Mouse (Mus musculus): ENCODE measurements around the gene AC131692.1.

Gene AC131692.1

GRCm38 (mm10) chr19:6067724-6068415 is 26.3 kb upstream of the AC131692.1 start, which contains the start of gene Tm7sf2:
Gene Tm7sf2 (minus strand): TSS chr19:6068373.
- DNase-seq (ENCODE audit: low read depth, low spot score) = peak; percentile 82

- no peak for DNase-seq (ENCODE audit: low read depth, low spot score)
Measured at GRCm38 (mm10) chr19:6068951-6069350, 25.3 kb upstream of the AC131692.1 start.

GRCm38 (mm10) chr19:6069851-6070250 is 24.4 kb upstream of the AC131692.1 start:
- DNase-seq (ENCODE audit: low read depth, low spot score) = no peak

- no peak for DNase-seq (ENCODE audit: low read depth, low spot score)
Measured at GRCm38 (mm10) chr19:6070571-6071250, 23.5 kb upstream of the AC131692.1 start.

DNA sequence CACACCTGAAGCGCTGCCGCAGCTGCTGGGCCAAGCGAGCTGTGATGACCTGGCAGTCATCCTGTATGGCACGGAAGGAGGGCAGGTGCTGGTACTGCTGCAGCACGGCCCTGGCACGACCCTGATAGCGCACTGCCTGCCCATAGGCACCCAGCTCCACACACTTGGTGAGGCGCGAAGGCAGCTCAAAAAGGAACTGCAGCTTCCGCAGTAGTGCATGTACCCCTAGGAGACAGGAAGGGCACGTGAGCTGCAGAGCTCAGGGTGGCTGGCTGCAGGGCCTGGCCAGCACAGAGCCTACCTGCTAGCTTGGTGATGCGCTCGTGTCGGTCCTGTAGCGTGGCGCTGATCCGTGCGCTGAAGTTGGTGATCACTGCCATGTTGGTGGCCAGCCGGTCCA is 23.0 kb upstream of the AC131692.1 start:
- no peak for DNase-seq (ENCODE audit: low read depth, low spot score)

DNA sequence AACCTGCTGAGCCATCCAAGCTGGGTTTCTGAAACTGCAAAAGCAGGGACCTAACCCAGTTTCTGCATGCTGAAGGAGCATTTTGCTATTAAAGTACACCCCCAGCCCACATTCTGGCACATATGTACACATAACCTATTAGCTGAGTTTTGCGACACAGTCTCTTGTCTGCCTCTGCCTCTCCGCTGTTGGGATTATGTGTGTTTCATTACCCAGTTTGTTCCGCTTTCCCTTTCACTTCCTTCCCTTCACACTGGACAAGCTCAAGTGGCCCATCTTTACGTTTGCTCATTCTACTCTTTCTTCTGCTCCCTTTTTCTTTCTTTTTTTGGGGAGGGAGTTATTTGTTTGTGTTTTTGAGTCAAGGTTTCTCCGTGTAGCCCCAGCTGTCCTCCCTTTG is 20.3 kb upstream of the AC131692.1 start:
- DNase-seq (ENCODE audit: low read depth, low spot score) = no peak

DNA sequence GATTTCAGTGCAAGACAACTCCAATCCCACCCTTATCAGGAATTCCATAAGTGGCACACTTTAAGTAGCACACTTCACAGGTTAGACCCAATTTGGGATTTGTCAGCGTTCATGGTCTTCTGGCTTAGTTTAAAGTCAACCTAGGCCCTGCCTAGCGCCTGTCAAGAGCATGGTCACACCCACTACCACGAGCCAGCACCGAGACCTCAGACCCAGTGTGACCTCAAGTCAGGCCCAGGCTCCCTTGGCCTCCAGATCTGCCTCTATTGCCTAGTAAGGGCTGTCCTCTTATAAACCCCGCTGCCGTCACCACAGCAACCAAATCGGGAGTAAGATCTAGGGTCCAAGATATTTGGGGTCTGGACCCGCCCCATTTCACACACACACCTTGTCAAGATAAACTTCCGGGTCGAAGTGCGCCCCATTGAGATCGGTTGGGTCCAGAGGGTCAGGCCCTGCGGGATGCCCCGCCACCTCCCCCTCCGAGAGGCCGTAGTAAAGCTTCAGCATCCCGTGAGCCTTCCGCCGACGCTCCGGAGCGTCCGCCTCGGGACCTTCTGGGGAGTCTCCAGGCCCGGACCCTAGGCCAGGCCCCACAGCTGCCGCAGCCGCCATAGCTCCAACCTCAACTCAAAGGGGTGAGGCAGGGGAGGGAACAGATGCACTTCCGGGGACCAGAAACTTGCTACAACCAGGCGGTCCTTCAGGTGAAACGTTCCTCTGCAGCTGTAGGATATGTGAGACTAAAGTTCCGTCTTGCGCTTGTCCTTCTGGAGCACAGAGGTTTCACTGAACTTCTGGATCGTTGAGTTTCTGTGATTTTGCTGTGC is 17.4 kb upstream of the AC131692.1 start, which contains the start of gene Vps51:
Gene Vps51, minus strand, starts transcription at position 668 of the 830 bp plus-strand sequence.
- peak; percentile 79 for DNase-seq (ENCODE audit: low read depth, low spot score)

GRCm38 (mm10) chr19:6079983-6080480 is 14.2 kb upstream of the AC131692.1 start, which contains the start of gene Tmem262:
Gene Tmem262 (plus strand): TSS chr19:6080033.
- no peak for DNase-seq (ENCODE audit: low read depth, low spot score)

GRCm38 (mm10) chr19:6082156-6082555 is 12.1 kb upstream of the AC131692.1 start, which contains the start of gene Gm28374:
Gene Gm28374 (minus strand): TSS chr19:6082256.
- DNase-seq (ENCODE audit: low read depth, low spot score) = no peak

DNA sequence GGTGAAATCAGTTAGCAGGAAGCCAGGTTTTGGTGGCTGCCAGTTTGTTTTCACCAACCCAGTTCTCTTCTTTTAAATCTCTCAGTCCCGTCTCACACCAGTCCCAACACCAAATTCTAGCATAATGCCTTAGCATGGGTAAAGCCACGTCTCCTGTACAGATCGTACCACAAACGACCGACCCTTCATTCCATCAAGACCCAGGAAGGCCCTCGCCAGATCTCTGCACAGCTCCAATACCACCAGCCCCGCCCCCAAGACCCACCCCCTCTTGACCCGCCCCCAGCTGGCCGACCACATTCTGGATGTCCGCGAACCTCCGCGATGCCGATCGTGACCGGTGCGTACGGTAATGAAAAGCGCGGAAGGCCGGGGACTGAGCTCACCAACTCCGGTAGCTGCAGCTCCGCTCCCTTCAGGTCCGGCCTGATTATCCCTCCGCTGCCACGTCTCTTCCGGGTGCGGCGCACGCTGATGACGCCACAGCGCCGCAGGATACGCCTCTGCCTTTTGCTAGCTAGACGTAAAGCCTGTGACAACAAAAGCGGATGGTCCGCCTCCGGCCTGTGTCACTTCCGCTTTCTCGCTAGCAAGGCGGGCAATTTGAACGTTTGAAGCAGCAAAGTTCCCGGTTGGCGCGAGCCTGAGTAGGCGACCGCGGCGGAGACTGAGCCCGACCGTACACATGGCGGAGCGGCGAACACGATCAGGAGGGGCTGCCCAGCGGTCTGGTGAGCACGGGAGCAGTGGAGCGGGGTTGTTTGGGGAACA is 9.6 kb upstream of the AC131692.1 start, which contains the start of the genes Zfpl1 and Cdca5:
Gene Zfpl1, minus strand, starts transcription at position 479 of the 771 bp plus-strand sequence.
Gene Cdca5, plus strand, starts transcription at position 506 of the 771 bp plus-strand sequence.
- DNase-seq (ENCODE audit: low read depth, low spot score) = peak; percentile 98

DNA sequence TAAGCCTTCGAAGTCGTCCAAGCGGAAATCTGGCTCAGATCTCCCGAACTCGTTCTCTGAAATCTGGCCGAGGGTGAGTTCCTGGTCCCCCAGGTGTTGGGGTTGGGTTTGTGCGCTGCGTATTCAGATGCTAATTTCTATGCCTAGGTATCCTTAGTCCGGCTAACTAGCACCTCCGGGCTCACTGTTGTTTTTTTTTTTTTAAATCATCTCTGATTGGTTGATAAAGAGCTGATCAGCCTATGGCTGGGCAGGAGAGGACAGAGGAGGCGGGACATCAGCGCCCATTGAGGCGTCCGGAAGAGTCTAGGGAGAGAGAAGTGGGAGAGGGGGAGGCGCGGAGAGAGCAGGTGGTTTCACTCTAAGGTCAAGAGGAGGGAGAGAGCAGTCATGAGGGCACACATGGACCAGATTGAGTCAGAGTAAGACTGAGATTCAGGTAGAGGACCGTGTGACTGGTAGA is 8.8 kb upstream of the AC131692.1 start:
- DNase-seq (ENCODE audit: low read depth, low spot score) = no peak

- DNase-seq (ENCODE audit: low read depth, low spot score) = no peak
Measured at GRCm38 (mm10) chr19:6088841-6089240, 5.4 kb upstream of the AC131692.1 start.

GRCm38 (mm10) chr19:6097847-6098246 is 3.6 kb downstream of the AC131692.1 start:
- DNase-seq (ENCODE audit: low read depth, low spot score) = no peak

- DNase-seq (ENCODE audit: low read depth, low spot score) = no peak
Measured at GRCm38 (mm10) chr19:6101186-6101585, 7.0 kb downstream of the AC131692.1 start.

DNA sequence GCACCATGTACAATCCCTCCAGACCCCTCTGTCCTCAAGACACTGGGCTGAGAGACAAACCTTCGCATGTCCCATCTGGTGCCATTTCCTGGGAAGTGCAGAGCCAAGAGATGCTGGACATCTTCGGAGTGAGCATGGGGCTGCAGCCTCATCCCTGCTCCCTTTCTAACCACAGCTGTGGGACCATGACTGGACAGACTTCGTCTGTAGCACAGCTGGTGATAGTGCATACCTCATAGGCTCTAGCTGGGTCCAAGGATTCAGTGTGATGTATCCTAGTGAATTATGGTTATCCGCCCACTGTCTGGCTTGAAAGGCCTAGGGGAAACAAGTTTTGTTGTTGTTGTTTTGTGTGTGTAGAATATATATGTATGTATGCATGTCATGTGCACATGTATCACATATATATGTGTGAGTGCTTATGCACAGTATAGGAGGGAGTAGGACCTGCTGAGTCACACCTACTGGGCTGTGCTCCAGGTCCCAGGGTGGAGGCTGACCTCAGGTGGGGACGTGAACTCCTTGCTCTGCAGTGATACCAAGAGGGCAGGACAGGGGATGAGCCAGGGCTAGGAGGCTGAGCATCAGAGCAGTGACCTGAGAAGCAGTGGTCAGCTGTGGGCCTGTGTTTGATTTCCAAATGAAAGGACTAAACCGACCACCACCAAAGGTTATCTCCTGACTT is 8.1 kb downstream of the AC131692.1 start:
- DNase-seq (ENCODE audit: low read depth, low spot score) = no peak

DNA sequence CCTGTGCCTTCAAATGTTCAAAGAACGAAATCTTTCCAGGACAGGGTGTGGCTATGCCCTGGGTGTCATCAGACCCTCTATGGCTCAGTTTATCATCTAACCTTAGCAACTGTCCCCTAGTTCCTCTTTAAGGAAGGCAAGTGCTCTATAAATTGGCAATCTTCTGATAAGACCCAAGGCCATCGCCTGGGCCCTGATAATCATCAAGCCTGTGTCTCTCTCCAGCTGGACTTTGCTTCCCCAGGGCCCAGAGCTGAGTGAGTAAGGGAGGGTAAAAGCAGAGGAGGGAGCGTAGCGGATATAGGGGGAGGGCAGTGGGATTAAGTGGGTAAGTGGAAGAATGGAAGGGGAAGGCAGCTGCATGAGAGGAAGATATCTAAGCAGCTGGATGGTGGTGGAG is 10.3 kb downstream of the AC131692.1 start:
- DNase-seq (ENCODE audit: low read depth, low spot score) = no peak

DNA sequence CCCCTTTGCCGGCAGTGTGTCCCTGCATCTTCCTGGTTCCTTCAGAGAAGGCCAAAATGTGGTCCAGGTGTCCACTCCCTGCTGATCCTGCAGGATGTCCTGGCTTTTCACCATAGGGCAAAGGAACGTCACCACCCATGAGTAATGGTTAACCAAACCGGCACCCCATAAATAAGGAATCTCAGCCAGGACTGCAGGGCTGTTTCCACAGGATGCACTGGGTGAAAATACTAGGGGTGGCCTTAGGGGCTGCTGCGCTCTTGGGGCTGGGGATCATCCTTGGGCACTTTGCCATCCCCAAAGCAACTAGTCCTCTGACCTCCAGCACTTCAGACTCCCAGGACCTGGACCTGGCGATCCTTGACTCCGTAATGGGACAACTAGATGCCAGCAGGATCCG is 11.4 kb downstream of the AC131692.1 start, which contains the start of gene Naaladl1:
Gene Naaladl1, plus strand, starts transcription at position 197 of the 400 bp plus-strand sequence.
- no peak for DNase-seq (ENCODE audit: low read depth, low spot score)

GRCm38 (mm10) chr19:6113116-6113515 is 18.9 kb downstream of the AC131692.1 start:
- no peak for DNase-seq (ENCODE audit: low read depth, low spot score)

DNA sequence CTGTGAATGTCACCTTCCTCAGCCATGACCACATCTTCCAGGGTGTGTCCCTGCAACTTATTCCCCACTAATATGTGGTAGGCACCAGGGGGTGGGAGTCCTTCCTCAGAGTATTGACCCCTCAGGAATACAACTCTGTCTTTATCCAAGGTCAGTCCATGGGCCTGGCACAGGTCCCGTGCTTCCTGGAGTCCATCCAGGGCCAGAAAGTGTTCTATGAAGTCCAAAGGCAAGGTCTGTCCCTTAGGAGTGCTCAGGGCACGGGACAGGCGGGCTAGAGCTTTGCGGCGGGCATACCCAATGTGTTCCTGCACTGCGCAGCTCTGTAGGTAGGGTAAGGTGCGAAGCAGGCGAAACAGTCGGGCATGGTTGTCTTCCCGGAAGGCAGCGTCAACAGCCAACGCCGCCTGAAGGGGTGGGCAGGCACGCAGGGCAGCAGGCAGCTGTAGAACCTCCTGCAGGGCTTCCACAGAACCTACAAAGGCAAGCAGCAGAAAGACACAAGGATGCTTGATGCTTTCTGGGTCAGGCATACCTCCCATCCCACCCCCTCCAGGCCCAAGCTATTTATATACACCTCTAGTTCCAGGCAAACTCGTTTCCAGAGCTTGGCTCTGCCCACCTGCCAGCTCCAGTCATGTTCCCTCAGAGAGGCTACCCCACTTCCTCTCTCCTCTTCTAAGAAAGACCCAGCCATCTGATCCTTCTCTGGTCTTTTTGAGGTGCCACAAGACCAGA is 22.1 kb downstream of the AC131692.1 start:
- no peak for DNase-seq (ENCODE audit: low read depth, low spot score)
